Mouse (Mus musculus) thymus, adult 2 months (tissue): ENCODE measurements around the gene Mbnl1. TPM values are rescaled to one million over a fixed set of nuclear protein-coding genes. Genes with fewer than 3 reads are reported as not detected.

Experiments used
- DNase-seq: peaks from one replicate; pipeline ENCODE4 v3.0.0; 2021
- H3K27ac ChIP-seq: fragments of 200-500 bp; 2 replicates; pipeline ENCODE4 v1.5.1; 2012; ENCODE audit warnings: low read length, control low read depth; ENCODE audit not compliant: control insufficient read depth, insufficient read depth
- H3K27me3 ChIP-seq: fragments of 200-500 bp; 2 replicates; pipeline ENCODE4 v1.6.1; 2012; ENCODE audit warnings: mild to moderate bottlenecking, low read length, moderate library complexity, mixed read lengths; ENCODE audit not compliant: control insufficient read depth, insufficient read depth
- H3K36me3 ChIP-seq: fragments of 200-500 bp; 2 replicates; pipeline ENCODE4 v1.6.1; 2012; ENCODE audit warnings: mild to moderate bottlenecking, low read length, moderate library complexity; ENCODE audit not compliant: control insufficient read depth, insufficient read depth
- H3K4me1 ChIP-seq: fragments of 200-500 bp; replicated peaks from 2 replicates; pipeline ENCODE4 v1.6.1; 2012; ENCODE audit warnings: low read length; ENCODE audit not compliant: control insufficient read depth, insufficient read depth
- H3K4me3 ChIP-seq: fragments of 200-500 bp; 2 replicates; pipeline ENCODE4 v1.5.1; 2012; ENCODE audit warnings: mild to moderate bottlenecking, low read length, control low read depth, moderate library complexity; ENCODE audit not compliant: control insufficient read depth, insufficient read depth
- CTCF ChIP-seq: fragments of 200-500 bp; IDR thresholded peaks from 2 replicates; pipeline ENCODE4 v1.5.1; 2012; ENCODE audit warnings: mild to moderate bottlenecking, control low read depth, low read length, moderate library complexity, borderline replicate concordance; ENCODE audit not compliant: control insufficient read depth, poor library complexity, insufficient read depth; ENCODE audit errors: extremely low read depth
- POLR2A ChIP-seq: fragments of 200-500 bp; IDR thresholded peaks from 2 replicates; pipeline ENCODE4 v1.6.1; 2012; ENCODE audit warnings: mild to moderate bottlenecking, low read length, control low read depth, moderate library complexity; ENCODE audit not compliant: control insufficient read depth, poor library complexity, insufficient read depth; ENCODE audit errors: extremely low read depth
- WGBS: fragments of 180-500 bp; shearing (Covaris S2); methylation state at CpG from one replicate; pipeline ENCODE4 v1.1.7; 2018; 5-methylcytosine and 5-hydroxymethylcytosine counted together
- polyA plus RNA-seq: library from polyadenylated mRNA; depleted of rRNA; stranded (reverse); fragments of >200 nt; gene quantifications from 2 replicates; pipeline ENCODE4 v1.2.3, GENCODE M21; 2012

Gene Mbnl1
- polyA plus RNA-seq, 1 experiment, result 291 TPM

DNA sequence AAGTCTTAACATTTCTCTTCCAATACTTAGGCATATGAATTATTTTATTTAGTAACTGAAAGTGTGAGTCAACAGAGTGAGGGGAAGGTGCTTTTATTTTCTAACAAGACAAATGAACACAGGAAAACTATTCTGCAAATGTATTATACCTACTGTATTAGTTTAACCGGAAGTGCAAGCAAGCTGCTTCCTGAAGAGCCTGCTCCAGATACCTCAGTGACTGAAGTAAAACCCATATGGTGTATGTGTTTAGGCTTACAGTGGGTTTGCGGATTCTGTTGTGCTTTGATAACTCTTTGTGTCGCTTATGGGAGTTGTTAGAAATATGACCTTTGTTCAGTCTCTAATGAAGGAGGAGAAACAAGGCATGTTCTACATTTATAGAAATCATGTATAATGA is 46.7 kb downstream of the Mbnl1 start:
- WGBS, result 15% methylated on average over 3 of the region's 3 CpGs
- Histone ChIP-seq H3K4me1 (peaks cover 13% of the 10 kb centered on the region), H3K27me3 (no peaks in the 10 kb centered on the region), H3K36me3 (no peaks in the 10 kb centered on the region), H3K4me3 (no peak overlapping the region), H3K27ac (no peak overlapping the region)
- DNase-seq, result no peak
- TF ChIP-seq POLR2A, result no peak
- no peak for TF ChIP-seq CTCF

DNA sequence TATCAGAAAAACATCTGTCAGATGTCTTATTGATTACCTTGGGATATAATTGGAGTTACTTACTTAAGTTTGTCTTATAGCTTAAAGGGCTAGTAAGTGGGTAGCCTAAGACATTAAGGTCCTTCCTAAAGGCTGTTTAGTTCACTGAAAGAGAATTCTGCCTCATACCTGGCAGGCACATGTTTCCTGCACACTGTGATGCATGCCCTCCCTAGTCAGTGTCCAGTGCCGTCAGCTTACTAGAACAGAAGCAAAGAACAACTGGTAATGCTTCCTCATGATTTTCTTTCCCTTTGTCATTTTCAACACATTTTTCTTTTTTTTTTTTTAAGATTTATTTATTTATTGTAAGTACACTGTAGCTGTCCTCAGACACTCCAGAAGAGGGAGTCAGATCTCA is 51.5 kb downstream of the Mbnl1 start:
- no peak overlapping the region for H3K27ac ChIP-seq
- peaks cover 6% of the 10 kb centered on the region for H3K36me3 ChIP-seq
- TF ChIP-seq POLR2A (no peak), CTCF (no peak)
- DNase-seq, result no peak
- no peak overlapping the region for H3K4me3 ChIP-seq
- no peaks in the 10 kb centered on the region for H3K27me3 ChIP-seq
- WGBS, result 95% methylated on average over 1 of the region's 1 CpGs
- peaks cover 13% of the 10 kb centered on the region for H3K4me1 ChIP-seq

DNA sequence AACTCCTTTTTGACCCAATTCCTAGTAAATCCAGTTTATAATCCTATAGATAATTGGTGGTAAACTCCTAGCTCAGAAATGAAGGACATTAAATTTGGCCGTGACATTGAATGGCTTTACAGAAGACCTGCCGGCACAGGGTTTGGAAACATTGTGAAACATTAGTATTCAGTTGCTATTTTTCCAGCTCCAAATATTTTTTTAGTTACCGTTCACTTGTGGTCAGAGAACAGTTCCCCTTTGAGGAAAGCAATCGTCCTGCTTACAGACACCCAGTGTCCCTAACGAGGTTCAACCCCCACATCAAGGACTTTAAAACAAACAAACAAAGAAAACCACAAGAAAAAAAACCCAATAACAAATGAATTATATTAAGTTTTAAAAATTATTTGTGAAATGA is 58.7 kb downstream of the Mbnl1 start:
- no peaks in the 10 kb centered on the region for H3K27me3 ChIP-seq
- H3K36me3 ChIP-seq, result peaks cover 22% of the 10 kb centered on the region
- 52% methylated on average over 5 of the region's 5 CpGs for WGBS
- no peak overlapping the region for H3K27ac ChIP-seq
- peaks cover 10% of the 10 kb centered on the region for H3K4me1 ChIP-seq
- no peak for DNase-seq
- H3K4me3 ChIP-seq, result no peak overlapping the region
- no peak for TF ChIP-seq CTCF
- TF ChIP-seq POLR2A, result no peak

DNA sequence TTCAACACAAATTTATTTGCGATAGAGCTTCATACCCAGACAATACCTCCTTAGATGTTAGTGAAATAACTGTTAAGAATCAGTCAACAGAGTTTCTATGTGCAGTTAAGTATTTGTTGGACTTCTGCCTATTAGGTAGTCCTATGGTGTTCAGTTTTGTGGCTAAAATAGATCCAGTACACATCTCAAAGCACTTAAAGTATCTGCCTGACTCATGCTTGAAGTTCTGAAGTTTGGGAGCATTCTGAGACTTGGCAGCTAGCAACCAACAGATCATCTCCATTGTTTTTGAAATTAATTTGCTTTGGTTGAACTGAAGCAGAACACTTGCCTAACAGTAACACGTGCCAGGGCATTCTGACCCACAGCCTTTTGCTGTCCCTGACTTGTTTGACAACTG is 59.2 kb downstream of the Mbnl1 start:
- Histone ChIP-seq H3K27ac (no peak overlapping the region), H3K36me3 (peaks cover 22% of the 10 kb centered on the region), H3K4me3 (no peak overlapping the region), H3K4me1 (peaks cover 9% of the 10 kb centered on the region), H3K27me3 (no peaks in the 10 kb centered on the region)
- DNase-seq, result no peak
- WGBS, result 94% methylated on average over 2 of the region's 2 CpGs
- TF ChIP-seq CTCF (no peak), POLR2A (no peak)

DNA sequence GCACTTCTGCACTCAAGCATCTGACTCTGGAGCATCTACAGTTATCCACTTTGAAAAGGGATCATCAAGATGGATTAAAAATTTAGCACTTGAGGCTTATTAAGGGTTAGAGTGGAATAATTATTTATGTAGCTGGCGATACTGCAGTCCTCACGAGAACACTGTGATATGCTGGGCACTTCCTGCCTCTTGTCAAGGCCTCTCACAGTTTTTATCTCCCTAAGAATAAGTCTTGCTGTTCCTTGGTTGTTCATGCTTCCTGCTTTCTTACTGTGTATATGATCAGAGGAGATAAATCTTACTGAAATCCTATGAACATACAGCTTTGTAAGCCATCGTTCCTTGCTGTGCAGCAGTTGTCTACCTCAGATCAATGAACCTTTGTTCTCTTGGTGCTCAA is 62.6 kb downstream of the Mbnl1 start:
- H3K4me1 ChIP-seq, result no peaks in the 10 kb centered on the region
- H3K36me3 ChIP-seq, result peaks cover 8% of the 10 kb centered on the region; the same call in 1 of the 2 replicates
- TF ChIP-seq CTCF, result no peak
- no peak for TF ChIP-seq POLR2A
- no peak overlapping the region for H3K4me3 ChIP-seq
- H3K27me3 ChIP-seq, result no peaks in the 10 kb centered on the region
- no peak overlapping the region for H3K27ac ChIP-seq
- 51% methylated on average over 3 of the region's 3 CpGs for WGBS
- no peak for DNase-seq

DNA sequence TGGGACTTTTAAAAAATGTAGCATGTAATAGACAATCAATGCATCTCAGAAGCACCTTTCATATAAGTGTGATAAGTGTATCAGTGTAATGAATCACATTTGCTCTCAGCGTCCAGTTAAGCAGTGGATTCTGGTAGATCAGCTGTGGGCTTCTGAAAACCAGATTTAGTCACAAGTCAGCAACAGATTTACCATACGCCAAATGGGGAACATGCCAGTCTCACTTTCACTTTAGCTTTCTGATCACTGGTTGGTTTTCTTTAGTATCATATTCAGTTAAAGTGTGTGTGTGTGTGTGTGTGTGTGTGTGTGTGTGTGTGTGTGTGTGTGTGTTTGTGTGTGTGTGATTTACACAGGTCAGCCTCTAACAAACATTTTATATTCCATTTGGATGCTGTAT is 64.4 kb downstream of the Mbnl1 start:
- H3K4me3 ChIP-seq, result no peak overlapping the region
- no peaks in the 10 kb centered on the region for H3K27me3 ChIP-seq
- DNase-seq, result no peak
- no peaks in the 10 kb centered on the region for H3K4me1 ChIP-seq
- WGBS, result 44% methylated on average over 2 of the region's 2 CpGs
- no peaks in the 10 kb centered on the region for H3K36me3 ChIP-seq
- no peak overlapping the region for H3K27ac ChIP-seq
- TF ChIP-seq CTCF, result no peak
- no peak for TF ChIP-seq POLR2A
